Mouse (Mus musculus) brain, embryonic 14.5 days (tissue): ENCODE measurements around the gene Itga5.

Source experiments
- CTCF ChIP-seq: fragments of 200-500 bp; IDR thresholded peaks from 2 replicates; pipeline ENCODE4 v1.5.1; 2012; ENCODE audit warnings: inconsistent platforms, mild to moderate bottlenecking, moderate library complexity, borderline replicate concordance; ENCODE audit not compliant: insufficient read depth, insufficient read length; ENCODE audit errors: extremely low read depth
- POLR2A ChIP-seq: fragments of 200-500 bp; IDR thresholded peaks from 2 replicates; pipeline ENCODE4 v1.6.1; 2012; ENCODE audit warnings: mild to moderate bottlenecking, inconsistent platforms, borderline replicate concordance; ENCODE audit not compliant: poor library complexity, insufficient read depth, insufficient read length, severe bottlenecking; ENCODE audit errors: extremely low read depth

DNA sequence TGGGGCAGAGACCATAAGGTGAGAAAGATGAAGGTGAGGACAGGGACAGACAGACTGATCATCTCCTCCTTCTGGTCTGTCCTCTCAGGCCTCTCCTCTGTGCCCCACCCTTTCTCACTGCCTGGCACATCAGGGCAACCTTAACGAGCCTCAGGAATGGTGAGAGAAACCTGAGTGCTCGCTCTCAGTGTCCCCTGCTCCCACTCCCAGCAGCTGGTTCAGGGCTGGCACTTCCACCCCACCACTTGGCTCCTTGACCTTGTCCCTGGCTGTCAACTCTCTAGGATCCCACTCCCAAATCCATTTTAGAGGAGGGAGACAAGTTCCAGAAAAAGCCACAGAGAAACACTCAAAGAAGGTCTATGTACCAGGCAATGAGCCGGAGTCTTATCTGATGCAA, 31.5 kb downstream of the Itga5 start:
- TF ChIP-seq CTCF (no peak), POLR2A (no peak)
